Mouse (Mus musculus): ENCODE data around the gene Mamstr.

DNA sequence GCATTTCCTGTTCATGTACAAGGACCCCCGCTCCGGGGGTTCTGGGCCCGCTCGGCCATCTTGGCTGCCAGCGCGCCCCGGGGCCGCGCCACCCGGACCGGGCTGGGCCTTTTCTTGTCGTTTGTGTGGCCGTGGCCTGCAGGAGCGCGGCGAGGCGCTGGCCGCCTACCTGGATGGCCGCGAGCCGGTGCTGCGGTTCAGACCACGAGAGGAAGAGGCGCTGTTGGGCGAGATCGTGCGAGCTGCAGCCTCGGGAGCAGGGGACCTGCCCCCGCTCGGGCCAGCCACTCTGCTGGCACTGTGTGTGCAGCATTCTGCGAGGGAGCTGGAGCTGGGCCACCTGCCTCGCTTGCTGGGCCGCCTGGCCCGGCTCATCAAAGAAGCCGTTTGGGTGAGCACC, 7.3 kb upstream of the Mamstr start:
- TF ChIP-seq ZC3H11A (IDR thresholded peaks at IDR 0.05; ENCODE audit: borderline replicate concordance, low read depth, low read length) (no peak), ZNF384 (IDR thresholded peaks at IDR 0.05; ENCODE audit: low read depth, low read length) (no peak), CHD2 (IDR thresholded peaks at IDR 0.05; ENCODE audit: low read depth, low read length) (no peak), HCFC1 (IDR thresholded peaks at IDR 0.05; ENCODE audit: borderline replicate concordance, insufficient read depth, low read length) (no peak)
